Mouse (Mus musculus) MEL (cell line): ENCODE data around the gene Lamtor4. TPM values are rescaled to one million over a fixed set of nuclear protein-coding genes. Genes with fewer than 3 reads are reported as not detected.

ENCODE experiments used
- DNase-seq: peaks from one replicate; pipeline ENCODE4 v3.0.0; 2011; ENCODE audit warnings: low read depth, low spot score
- H3K27ac ChIP-seq: 2 replicates; pipeline ENCODE4 v1.5.1; 2012; ENCODE audit warnings: low read depth, mild to moderate bottlenecking, control low read depth, low read length, moderate library complexity; ENCODE audit not compliant: control insufficient read depth
- H3K27me3 ChIP-seq, 2 experiments: fragments of 150-350 bp in 1 of 2; sonication (generic) in 1 of 2; 2 replicates each; pipeline ENCODE4 v1.6.1; 2012; ENCODE audit warnings: low read length in 2 of 2, mild to moderate bottlenecking in 2 of 2, improper control_type of control experiment in 1 of 2, moderate library complexity in 1 of 2; ENCODE audit not compliant: insufficient read depth in 2 of 2, control insufficient read depth in 1 of 2
- H3K36me3 ChIP-seq, 2 experiments: 2 replicates each; pipeline ENCODE4 v1.6.1; 2012 to 2014; ENCODE audit warnings: low read length in 2 of 2, improper control_type of control experiment in 1 of 2, inconsistent platforms in 1 of 2, mild to moderate bottlenecking in 1 of 2; ENCODE audit not compliant: insufficient read depth in 2 of 2, control insufficient read depth in 1 of 2
- H3K4me1 ChIP-seq, 2 experiments: fragments of 150-350 bp in 1 of 2; sonication (generic) in 1 of 2; 2 replicates each; pipeline ENCODE4 v1.6.1; 2012; ENCODE audit warnings: low read length in 2 of 2, improper control_type of control experiment in 1 of 2, mild to moderate bottlenecking in 1 of 2; ENCODE audit not compliant: insufficient read depth in 2 of 2, control insufficient read depth in 1 of 2
- H3K4me3 ChIP-seq, 2 experiments: fragments of 150-350 bp in 1 of 2; sonication (generic) in 1 of 2; 2 replicates each; pipeline ENCODE4 v1.5.1; 2012; ENCODE audit warnings: low read depth in 2 of 2, low read length in 2 of 2, mild to moderate bottlenecking in 2 of 2, moderate library complexity in 2 of 2, control low read depth in 1 of 2, improper control_type of control experiment in 1 of 2; ENCODE audit not compliant: control insufficient read depth in 1 of 2, insufficient read depth in 1 of 2
- H3K79me2 ChIP-seq: 2 replicates; pipeline ENCODE4 v1.6.1; 2012; ENCODE audit warnings: mild to moderate bottlenecking, low read length, moderate library complexity; ENCODE audit not compliant: control insufficient read depth, poor library complexity, insufficient read depth
- H3K9ac ChIP-seq: 2 replicates; pipeline ENCODE4 v1.6.1; 2012; ENCODE audit warnings: low read depth, mild to moderate bottlenecking, control low read depth, low read length, moderate library complexity; ENCODE audit not compliant: control insufficient read depth, poor library complexity, severe bottlenecking
- H3K9me3 ChIP-seq: fragments of 150-350 bp; sonication (generic); replicated peaks from 2 replicates; pipeline ENCODE4 v1.6.1; 2012; ENCODE audit warnings: mild to moderate bottlenecking, low read length, improper control_type of control experiment, moderate library complexity; ENCODE audit not compliant: insufficient read depth
- BHLHE40 ChIP-seq: IDR thresholded peaks from 2 replicates; pipeline ENCODE4 v1.6.1; 2012; ENCODE audit warnings: low read depth, mild to moderate bottlenecking, inconsistent platforms, low read length, improper control_type of control experiment, borderline replicate concordance
- CHD1 ChIP-seq: IDR thresholded peaks from 2 replicates; pipeline ENCODE4 v1.6.1; 2012; ENCODE audit warnings: low read depth, mild to moderate bottlenecking, inconsistent platforms, low read length, improper control_type of control experiment
- CTCF ChIP-seq, 3 experiments: IDR thresholded peaks in 2 of 3; conservative IDR thresholded peaks in 1 of 3; 2 replicates each; pipeline ENCODE4 v1.5.1; 2011 to 2012; ENCODE audit warnings: low read length in 3 of 3, low read depth in 2 of 3, mild to moderate bottlenecking in 2 of 3, improper control_type of control experiment in 1 of 3, inconsistent platforms in 1 of 3, mixed read lengths in 1 of 3, moderate library complexity in 1 of 3; ENCODE audit not compliant: control insufficient read depth in 1 of 3, insufficient read depth in 1 of 3, poor library complexity in 1 of 3, severe bottlenecking in 1 of 3
- E2F4 ChIP-seq: IDR thresholded peaks from 2 replicates; pipeline ENCODE4 v1.6.1; 2011; ENCODE audit warnings: low read depth, low read length, improper control_type of control experiment, borderline replicate concordance
- ELF1 ChIP-seq: IDR thresholded peaks from 2 replicates; pipeline ENCODE4 v1.6.1; 2014; ENCODE audit warnings: low read depth, mild to moderate bottlenecking, inconsistent platforms, low read length, improper control_type of control experiment, moderate library complexity
- ETS1 ChIP-seq: IDR thresholded peaks from 2 replicates; pipeline ENCODE4 v1.6.1; 2012; ENCODE audit warnings: low read depth, mild to moderate bottlenecking, inconsistent platforms, low read length, improper control_type of control experiment, moderate library complexity
- GABPA ChIP-seq: IDR thresholded peaks from 2 replicates; pipeline ENCODE4 v1.6.1; 2012; ENCODE audit warnings: low read depth, mild to moderate bottlenecking, inconsistent platforms, low read length, improper control_type of control experiment, moderate library complexity
- JUND ChIP-seq: IDR thresholded peaks from 2 replicates; pipeline ENCODE4 v1.6.1; 2011; ENCODE audit warnings: low read depth, mild to moderate bottlenecking, improper control_type of control experiment, low read length
- KAT2A ChIP-seq: conservative IDR thresholded peaks from 2 replicates; pipeline ENCODE4 v1.6.1; 2012; ENCODE audit warnings: low read depth, low read length, improper control_type of control experiment, inconsistent platforms
- MAX ChIP-seq: IDR thresholded peaks from 2 replicates; pipeline ENCODE4 v1.6.1; 2011; ENCODE audit warnings: low read length, improper control_type of control experiment
- MAZ ChIP-seq: IDR thresholded peaks from 2 replicates; pipeline ENCODE4 v1.6.1; 2012; ENCODE audit warnings: low read depth, mild to moderate bottlenecking, inconsistent platforms, low read length, improper control_type of control experiment
- MEF2A ChIP-seq: IDR thresholded peaks from 2 replicates; pipeline ENCODE4 v1.6.1; 2014; ENCODE audit warnings: low read depth, mild to moderate bottlenecking, inconsistent platforms, low read length, improper control_type of control experiment; ENCODE audit not compliant: poor library complexity, insufficient replicate concordance, severe bottlenecking; ENCODE audit errors: extremely low read depth
- MYB ChIP-seq: IDR thresholded peaks from 2 replicates; pipeline ENCODE4 v1.6.1; 2011; ENCODE audit warnings: mild to moderate bottlenecking, low read depth, low read length, improper control_type of control experiment
- MYC ChIP-seq: IDR thresholded peaks from 2 replicates; pipeline ENCODE4 v1.6.1; 2011; ENCODE audit warnings: low read depth, mild to moderate bottlenecking, low read length, improper control_type of control experiment, moderate library complexity
- NELFE ChIP-seq: IDR thresholded peaks from 2 replicates; pipeline ENCODE4 v1.6.1; 2011; ENCODE audit warnings: low read depth, low read length, improper control_type of control experiment
- NRF1 ChIP-seq: IDR thresholded peaks from 2 replicates; pipeline ENCODE4 v1.6.1; 2014; ENCODE audit warnings: low read depth, mild to moderate bottlenecking, inconsistent platforms, low read length, improper control_type of control experiment, moderate library complexity; ENCODE audit not compliant: poor library complexity, insufficient read depth, severe bottlenecking
- POLR2AphosphoS5 ChIP-seq: IDR thresholded peaks from 2 replicates; pipeline ENCODE4 v1.6.1; 2012; ENCODE audit warnings: low read depth, borderline replicate concordance, mild to moderate bottlenecking, inconsistent platforms, low read length, moderate library complexity, mixed read lengths
- RAD21 ChIP-seq: IDR thresholded peaks from 2 replicates; pipeline ENCODE4 v1.6.1; 2011; ENCODE audit warnings: mild to moderate bottlenecking, low read depth, low read length, improper control_type of control experiment
- RCOR1 ChIP-seq: IDR thresholded peaks from 2 replicates; pipeline ENCODE4 v1.6.1; 2012; ENCODE audit warnings: low read depth, mild to moderate bottlenecking, inconsistent platforms, low read length, improper control_type of control experiment
- ZC3H11A ChIP-seq: IDR thresholded peaks from 2 replicates; pipeline ENCODE4 v1.6.1; 2012; ENCODE audit warnings: low read depth, mild to moderate bottlenecking, inconsistent platforms, low read length, improper control_type of control experiment
- ZMIZ1 ChIP-seq: IDR thresholded peaks from 2 replicates; pipeline ENCODE4 v1.6.1; 2012; ENCODE audit warnings: low read depth, mild to moderate bottlenecking, inconsistent platforms, low read length, improper control_type of control experiment, moderate library complexity
- ZNF384 ChIP-seq: IDR thresholded peaks from 2 replicates; pipeline ENCODE4 v1.6.1; 2012; ENCODE audit warnings: low read depth, mild to moderate bottlenecking, inconsistent platforms, low read length, improper control_type of control experiment
- polyA plus RNA-seq, 2 experiments: library from polyadenylated mRNA; stranded (reverse) in 1 of 2; unstranded in 1 of 2; fragments of >175 nt in 1 of 2; fragments of >200 nt in 1 of 2; gene quantifications; 2 replicates each; pipeline versions ENCODE4 v1.2.1 to v1.2.4; 2012; ENCODE audit warnings: low replicate concordance in 2 of 2, low read depth in 1 of 2; ENCODE audit not compliant: insufficient read length in 2 of 2, insufficient read depth in 1 of 2, missing spikeins in 1 of 2
- total RNA-seq: library from RNA; depleted of rRNA; stranded (reverse); fragments of 300-350 nt; gene quantifications from 2 replicates; pipeline ENCODE4 v1.2.3, GENCODE M21; 2012

Lamtor4 gene
- total and polyA plus RNA-seq, 3 experiments, result 45.7 to 59.0 TPM; not detected in 1

- TF ChIP-seq ETS1 (no peak), NRF1 (no peak), ZMIZ1 (no peak), RCOR1 (no peak)
Observed at GRCm38 (mm10) chr5:138267114-138267513, 11.8 kb downstream of the Lamtor4 start (continued).

DNA sequence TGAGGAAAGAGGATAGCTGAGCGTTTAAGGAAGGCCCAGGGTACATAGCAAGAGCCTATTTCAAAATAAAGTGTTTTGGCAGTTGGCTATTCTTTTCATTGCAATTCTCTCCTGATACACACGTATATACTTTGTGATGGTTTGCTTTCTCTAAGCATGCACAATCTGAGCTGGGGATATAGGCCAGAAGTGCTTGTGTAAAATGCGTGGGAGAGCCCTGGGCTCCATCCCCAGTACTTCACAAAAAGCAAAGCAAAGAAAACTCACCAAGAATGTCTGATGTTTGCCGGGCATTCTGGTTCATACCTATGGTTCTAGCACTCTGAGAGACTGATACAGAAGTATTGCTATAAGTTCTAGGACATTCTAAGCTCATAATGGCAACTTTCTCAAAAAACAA is 13.7 kb downstream of the Lamtor4 start:
- no peak overlapping the region for H3K27ac ChIP-seq
- no peaks in the 10 kb centered on the region for H3K9me3 ChIP-seq
- H3K79me2 ChIP-seq, result peaks cover 6% of the 10 kb centered on the region
- no peak for DNase-seq
- peaks cover 0 to 5% of the 10 kb centered on the region in 2 experiments; a peak in 1 of 4 replicates for H3K4me1 ChIP-seq
- TF ChIP-seq ZMIZ1, result no peak
- no peak for TF ChIP-seq ZC3H11A
- TF ChIP-seq KAT2A, result no peak
- TF ChIP-seq MAZ, result no peak
- no peak for TF ChIP-seq JUND
- TF ChIP-seq RAD21, result no peak
- TF ChIP-seq CHD1, result no peak
- TF ChIP-seq CTCF (IDR thresholded peaks at IDR 0.05 in 2 of 3, conservative IDR thresholded peaks at IDR 0.05 in 1 of 3; ENCODE audit: control insufficient read depth in 1 of 3, insufficient read depth in 1 of 3, low read depth in 2 of 3, low read length in 3 of 3, poor library complexity in 1 of 3, severe bottlenecking in 1 of 3), result no peak
- TF ChIP-seq, all 39 proteins: peak for 0
- Histone ChIP-seq H3K36me3 (peaks cover 0 to 8% of the 10 kb centered on the region in 2 experiments; a peak in 2 of 4 replicates), H3K27me3 (no peaks in the 10 kb centered on the region; a peak in 2 of 4 replicates), H3K9ac (no peak overlapping the region), H3K4me3 (no peak overlapping the region)

- H3K36me3 ChIP-seq, result no peaks in the 10 kb centered on the region
- no peak overlapping the region for H3K4me3 ChIP-seq
- H3K27ac ChIP-seq, result no peak overlapping the region
- H3K79me2 ChIP-seq, result no peaks in the 10 kb centered on the region
- no peak overlapping the region for H3K9ac ChIP-seq
- TF ChIP-seq ZNF384 (no peak), MYC (no peak), BHLHE40 (no peak), NELFE (no peak), RAD21 (no peak), GABPA (no peak), E2F4 (no peak), MEF2A (no peak), MYB (no peak), POLR2AphosphoS5 (no peak), MAZ (no peak), MAX (no peak), ELF1 (no peak)
- H3K9me3 ChIP-seq, result no peaks in the 10 kb centered on the region
- DNase-seq, result no peak
- H3K27me3 ChIP-seq, result no peaks in the 10 kb centered on the region; a peak in 2 of 4 replicates
- H3K4me1 ChIP-seq, result no peaks in the 10 kb centered on the region
Observed at GRCm38 (mm10) chr5:138271232-138271631, 15.9 kb downstream of the Lamtor4 start.
